Mouse (Mus musculus) right cerebral cortex, adult 2 months (tissue): Measurements from ENCODE around the gene Lrrc61.
A peak's percentile ranks its signal among the peaks of the same experiment; 100 is the strongest.

Source experiments
- DNase-seq, 2 experiments: peaks; one replicate each; pipeline ENCODE4 v3.0.0; 2021 to 2022; ENCODE audit warnings: low spot score in 2 of 2

The Lrrc61 gene

DNA sequence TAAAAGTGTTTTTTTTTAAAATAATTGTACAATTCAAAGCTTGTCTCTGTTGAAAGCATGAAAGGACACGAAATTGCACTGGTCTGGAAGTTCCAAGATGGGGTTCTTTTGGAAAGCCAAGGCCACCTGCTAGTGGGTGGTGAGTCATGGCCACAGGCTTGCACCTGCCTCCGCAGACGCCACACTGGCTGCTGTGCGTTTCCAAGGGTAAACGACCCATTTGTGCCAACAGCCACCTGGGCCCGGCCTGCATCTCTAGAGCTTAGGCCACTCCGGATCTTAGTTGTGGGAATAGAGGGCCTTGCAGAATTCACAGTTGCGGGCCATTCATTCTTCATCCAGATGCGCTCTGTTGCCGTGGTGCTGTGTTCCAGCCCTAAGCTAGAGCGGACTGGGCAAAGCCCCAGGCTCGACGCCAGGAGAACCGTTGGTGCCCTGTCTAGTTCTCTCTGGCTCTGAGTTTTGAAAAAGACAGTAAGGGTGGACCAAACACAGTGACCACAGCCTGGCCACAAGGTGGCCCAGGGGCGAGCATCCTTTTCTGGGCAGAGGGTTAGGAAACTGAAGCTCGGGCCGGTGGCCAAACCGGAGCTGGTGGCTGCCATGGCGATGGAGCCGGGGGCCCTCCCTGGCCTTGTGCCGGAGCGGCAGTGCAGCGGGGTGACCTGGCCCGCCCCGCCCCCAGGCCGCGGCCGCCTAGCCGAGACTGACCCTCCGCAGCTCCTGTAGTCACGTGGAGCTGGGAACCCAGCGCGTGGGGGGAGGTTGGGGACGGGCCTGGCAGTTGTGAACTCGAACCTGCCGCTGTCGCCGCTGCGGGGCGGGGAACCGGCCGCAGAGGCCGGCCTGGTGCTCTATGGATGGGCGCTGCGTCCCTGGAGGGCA is 38.8 kb downstream of the Lrrc61 start, which contains the start of the genes Repin1 and Gm44965:
Repin1 (plus strand) TSS at position 726 of the 885 bp plus-strand sequence.
Gm44965 (plus strand) TSS at position 784 of the 885 bp plus-strand sequence.
- peak; percentile 91 for DNase-seq

- peak; percentile 54 to 68 for DNase-seq
Measured at GRCm38 (mm10) chr6:48594043-48594738, 39.6 kb downstream of the Lrrc61 start.

DNA sequence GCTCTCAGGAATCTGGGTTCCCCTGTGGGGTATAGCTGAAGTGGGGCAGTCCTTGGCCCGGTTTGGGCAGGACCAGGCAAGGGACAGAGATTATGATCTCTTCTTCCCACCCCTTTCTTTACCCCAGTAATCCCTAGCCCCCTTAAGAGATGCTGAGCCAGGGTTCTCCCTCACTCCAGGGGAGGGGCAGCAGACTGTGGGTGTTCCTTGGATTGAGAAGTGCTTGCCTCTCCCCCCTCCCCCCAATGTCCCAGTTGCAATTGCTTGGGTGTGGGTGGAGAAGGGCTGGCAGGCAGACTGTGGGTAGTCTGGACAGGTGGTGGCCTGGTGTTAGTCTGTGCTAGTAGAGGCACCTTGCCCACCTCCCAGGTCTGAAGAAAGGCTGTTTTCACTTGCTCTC is 40.7 kb downstream of the Lrrc61 start:
- DNase-seq, result peak; percentile 44 to 47

DNA sequence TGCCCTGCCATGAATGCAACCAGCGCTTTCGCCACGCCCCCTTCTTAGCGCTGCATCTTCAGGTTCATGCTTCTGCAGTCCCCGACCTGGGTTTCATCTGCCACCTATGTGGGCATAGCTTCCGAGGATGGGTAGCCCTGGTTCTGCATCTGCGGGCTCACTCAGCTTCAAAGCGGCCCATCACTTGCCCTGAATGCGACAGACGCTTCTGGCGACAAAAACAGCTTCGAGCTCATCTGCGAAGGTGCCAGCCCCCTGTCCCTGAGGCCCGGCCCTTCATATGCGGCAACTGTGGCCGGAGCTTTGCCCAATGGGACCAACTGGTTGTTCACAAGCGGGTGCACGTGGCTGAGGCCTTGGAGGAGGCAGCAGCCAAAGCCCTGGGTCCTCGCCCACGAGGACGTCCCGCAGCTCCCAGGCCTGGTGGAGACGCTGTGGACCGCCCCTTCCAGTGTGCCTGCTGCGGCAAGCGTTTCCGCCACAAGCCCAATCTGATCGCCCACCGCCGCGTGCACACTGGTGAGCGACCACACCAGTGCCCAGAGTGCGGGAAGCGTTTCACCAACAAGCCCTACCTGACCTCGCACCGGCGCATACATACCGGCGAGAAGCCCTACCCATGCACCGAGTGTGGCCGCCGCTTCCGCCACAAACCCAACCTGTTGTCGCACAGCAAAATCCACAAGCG is 42.1 kb downstream of the Lrrc61 start:
- no peak for DNase-seq

- DNase-seq, result no peak
Measured at GRCm38 (mm10) chr6:48597233-48597625, 42.6 kb downstream of the Lrrc61 start.

- DNase-seq, result no peak
Measured at GRCm38 (mm10) chr6:48600594-48600993, 46.0 kb downstream of the Lrrc61 start.

GRCm38 (mm10) chr6:48601271-48602079 is 46.9 kb downstream of the Lrrc61 start, which contains the start of gene Zfp775:
Gene Zfp775 (plus strand): TSS chr6:48602063.
- DNase-seq, result peak; percentile 94 to 97

GRCm38 (mm10) chr6:48602080-48602741 is 47.6 kb downstream of the Lrrc61 start:
- peak; percentile 62 to 64 for DNase-seq

DNA sequence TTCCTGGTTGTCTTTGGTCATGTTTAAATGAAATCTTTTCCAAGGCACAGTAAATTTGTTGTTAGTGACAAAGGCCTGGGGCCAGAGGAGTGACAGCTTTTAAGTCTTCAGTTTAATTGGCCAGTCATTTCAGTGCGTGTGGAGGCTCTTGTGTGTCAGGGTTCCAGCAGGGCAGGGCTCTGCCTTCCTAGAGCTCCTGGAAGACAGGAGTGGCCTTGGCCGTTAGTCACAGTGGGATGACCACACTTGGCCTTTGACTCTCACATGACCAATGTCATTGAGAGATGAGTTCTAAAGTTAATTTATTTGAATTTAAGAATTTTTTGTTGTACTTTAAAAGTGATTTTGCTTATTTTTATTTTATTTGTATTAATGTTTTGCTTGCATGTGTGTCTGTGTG is 53.5 kb downstream of the Lrrc61 start:
- DNase-seq, result no peak

GRCm38 (mm10) chr6:48609512-48609911 is 54.9 kb downstream of the Lrrc61 start:
- no peak for DNase-seq

DNA sequence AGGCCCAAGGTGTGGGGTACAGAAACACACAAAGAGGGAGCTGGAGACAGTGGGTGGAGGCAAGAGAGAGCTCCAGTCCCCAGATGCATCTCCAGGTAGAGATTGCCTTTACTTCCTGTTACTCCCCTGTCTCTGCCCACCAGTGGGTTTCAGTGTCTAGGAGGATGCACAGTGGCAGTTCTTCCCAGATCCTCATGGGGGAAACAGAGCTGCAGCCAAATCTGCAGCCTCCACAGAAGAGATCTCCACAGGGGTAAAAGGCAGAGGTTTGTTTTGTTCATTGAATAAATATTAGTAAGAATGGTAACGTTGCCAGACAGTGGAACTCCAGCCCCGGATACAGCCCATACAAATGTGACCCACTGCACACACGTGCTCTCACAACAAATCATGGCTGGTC is 56.1 kb downstream of the Lrrc61 start:
- no peak for DNase-seq

DNA sequence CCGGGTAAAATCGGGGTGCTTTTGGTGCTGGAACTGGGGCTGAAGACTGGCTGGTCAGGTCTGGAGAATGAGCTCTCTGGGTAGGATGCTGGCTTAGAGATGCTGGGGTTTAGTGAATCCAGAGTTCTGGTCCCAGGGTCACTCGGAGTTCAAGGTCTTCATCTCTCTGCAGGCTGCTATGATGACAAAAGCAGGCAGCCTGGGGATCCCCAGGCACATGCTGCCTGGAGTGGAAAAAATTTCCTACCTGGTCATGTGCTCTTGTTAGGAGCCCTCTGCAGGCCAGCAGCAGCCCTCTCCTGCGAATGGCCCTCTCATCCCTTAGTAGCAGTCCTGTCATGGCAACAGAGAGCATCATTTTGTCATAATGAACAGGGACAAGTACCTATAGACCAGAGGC is 58.9 kb downstream of the Lrrc61 start:
- DNase-seq, result no peak

DNA sequence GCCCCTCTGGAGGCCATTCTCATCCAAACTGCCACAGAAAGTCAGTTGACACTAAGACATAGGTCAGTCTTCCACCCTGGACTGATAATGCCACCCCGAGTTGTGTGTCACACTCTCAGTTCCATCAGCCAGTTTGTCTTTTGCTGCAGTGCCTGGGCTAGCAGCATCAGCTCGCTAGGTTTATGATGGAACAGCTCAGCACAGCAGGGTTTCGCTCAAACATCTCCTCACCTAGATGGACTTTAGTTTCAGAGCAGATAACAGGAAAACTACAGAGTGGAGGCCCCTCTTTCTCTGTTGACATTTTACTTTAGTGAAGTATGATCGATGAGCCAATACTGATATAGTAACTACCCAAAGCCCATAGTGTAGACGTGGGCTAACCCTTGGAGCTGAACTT is 60.2 kb downstream of the Lrrc61 start:
- no peak for DNase-seq

DNA sequence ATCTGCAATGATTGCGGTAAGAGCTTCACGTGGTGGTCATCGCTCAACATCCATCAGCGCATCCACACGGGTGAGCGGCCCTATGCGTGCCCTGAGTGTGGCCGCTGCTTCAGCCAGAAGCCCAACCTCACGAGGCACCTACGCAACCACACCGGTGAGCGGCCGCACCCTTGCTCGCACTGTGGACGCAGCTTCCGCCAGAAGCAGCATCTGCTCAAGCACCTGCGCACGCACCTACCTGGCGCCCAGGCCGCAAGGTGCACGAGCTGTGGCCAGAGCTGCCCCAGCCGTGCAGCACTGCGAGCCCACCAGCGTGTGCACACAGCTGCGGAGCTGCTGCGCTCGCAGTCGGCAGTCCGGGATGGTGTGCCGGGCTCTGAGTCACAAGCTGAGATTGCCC is 65.4 kb downstream of the Lrrc61 start:
- DNase-seq, result no peak
